Mouse (Mus musculus): ENCODE results near the gene Khsrp. TPM values are rescaled to one million over a fixed set of nuclear protein-coding genes. Genes with fewer than 3 reads are reported as not detected.

Gene Khsrp
- polyA plus RNA-seq (2015; fragmentation: Nextera tagmentation; extraction: Ambion mirVana) = 20.2 and 25.9 TPM in 2 replicates

GRCm38 (mm10) chr17:57030931-57031660 is at the start of gene Khsrp:
TSS of gene Khsrp (minus strand) at chr17:57031522.

GRCm38 (mm10) chr17:57078336-57078735 is 47.0 kb upstream of the Khsrp start, which contains the start of gene Dennd1c:
TSS of gene Dennd1c (minus strand) at chr17:57078514.

GRCm38 (mm10) chr17:57059486-57059977 is 28.2 kb upstream of the Khsrp start, which contains the start of gene Slc25a23:
TSS of gene Slc25a23 (minus strand) at chr17:57059863.

GRCm38 (mm10) chr17:57058891-57059485 is 27.7 kb upstream of the Khsrp start, which contains the start of gene Crb3:
TSS of gene Crb3 (plus strand) at chr17:57059105.

GRCm38 (mm10) chr17:57041554-57041953 is 10.2 kb upstream of the Khsrp start, which contains the start of gene Slc25a41:
TSS of gene Slc25a41 (minus strand) at chr17:57041654.

GRCm38 (mm10) chr17:57011236-57012141 is 19.8 kb downstream of the Khsrp start, which contains the start of the genes Gtf2f1 and Gm17949:
TSS of gene Gtf2f1 (minus strand) at chr17:57011288.
TSS of gene Gm17949 (plus strand) at chr17:57011469.

GRCm38 (mm10) chr17:56999968-57000609 is 31.2 kb downstream of the Khsrp start, which contains the start of gene Pspn:
TSS of gene Pspn (minus strand) at chr17:57000018.

GRCm38 (mm10) chr17:56997029-56997667 is 34.2 kb downstream of the Khsrp start, which contains the start of gene Alkbh7:
TSS of gene Alkbh7 (plus strand) at chr17:56997339.

GRCm38 (mm10) chr17:56990115-56990746 is 41.1 kb downstream of the Khsrp start, which contains the start of gene Clpp:
TSS of gene Clpp (plus strand) at chr17:56990305.

GRCm38 (mm10) chr17:56982013-56982412 is 49.3 kb downstream of the Khsrp start, which contains the start of gene Acer1:
TSS of gene Acer1 (minus strand) at chr17:56982126.

Other genes starting within 250 kb of the Khsrp start
- 2.0 and 3.3 TPM in 2 replicates for gene Rfx2, start 200.5 kb downstream of the Khsrp start, polyA plus RNA-seq (2015; fragmentation: Nextera tagmentation; extraction: Ambion mirVana)
- gene Acsbg2, start 157.1 kb downstream of the Khsrp start, polyA plus RNA-seq (2015; fragmentation: Nextera tagmentation; extraction: Ambion mirVana) = not detected in 2 replicates
- gene 1700061G19Rik, start 156.0 kb downstream of the Khsrp start, polyA plus RNA-seq (2015; fragmentation: Nextera tagmentation; extraction: Ambion mirVana) = 0.19 and 0.26 TPM in 2 replicates
- 13.6 and 14.1 TPM in 2 replicates for gene Mllt1, start 96.1 kb downstream of the Khsrp start, polyA plus RNA-seq (2015; fragmentation: Nextera tagmentation; extraction: Ambion mirVana)
- gene Acer1, start 49.4 kb downstream of the Khsrp start, polyA plus RNA-seq (2015; fragmentation: Nextera tagmentation; extraction: Ambion mirVana) = not detected in 2 replicates
- gene Clpp, start 41.2 kb downstream of the Khsrp start, polyA plus RNA-seq (2015; fragmentation: Nextera tagmentation; extraction: Ambion mirVana) = 117 and 163 TPM in 2 replicates
- 112 TPM in 2 replicates for gene Alkbh7, start 34.2 kb downstream of the Khsrp start, polyA plus RNA-seq (2015; fragmentation: Nextera tagmentation; extraction: Ambion mirVana)
- gene Pspn, start 31.5 kb downstream of the Khsrp start, polyA plus RNA-seq (2015; fragmentation: Nextera tagmentation; extraction: Ambion mirVana) = 4.4 and 7.9 TPM in 2 replicates
- 29.7 and 47.9 TPM in 2 replicates for gene Gtf2f1, start 20.2 kb downstream of the Khsrp start, polyA plus RNA-seq (2015; fragmentation: Nextera tagmentation; extraction: Ambion mirVana)
- 0.35 and 0.37 TPM in 2 replicates for gene Gm17949, start 20.1 kb downstream of the Khsrp start, polyA plus RNA-seq (2015; fragmentation: Nextera tagmentation; extraction: Ambion mirVana)
- not detected in 2 replicates for gene Slc25a41, start 10.1 kb upstream of the Khsrp start, polyA plus RNA-seq (2015; fragmentation: Nextera tagmentation; extraction: Ambion mirVana)
- gene Crb3, start 27.6 kb upstream of the Khsrp start, polyA plus RNA-seq (2015; fragmentation: Nextera tagmentation; extraction: Ambion mirVana) = 2.0 and 3.5 TPM in 2 replicates
- gene Slc25a23, start 28.3 kb upstream of the Khsrp start, polyA plus RNA-seq (2015; fragmentation: Nextera tagmentation; extraction: Ambion mirVana) = 12.5 and 14.0 TPM in 2 replicates
- 0.93 and 2.0 TPM in 2 replicates for gene Dennd1c, start 47.0 kb upstream of the Khsrp start, polyA plus RNA-seq (2015; fragmentation: Nextera tagmentation; extraction: Ambion mirVana)
- gene Tubb4a, start 56.3 kb upstream of the Khsrp start, polyA plus RNA-seq (2015; fragmentation: Nextera tagmentation; extraction: Ambion mirVana) = 28.5 and 110 TPM in 2 replicates
- 1.5 and 1.6 TPM in 2 replicates for gene Tnfsf9, start 73.8 kb upstream of the Khsrp start, polyA plus RNA-seq (2015; fragmentation: Nextera tagmentation; extraction: Ambion mirVana)
- not detected in 2 replicates for gene Cd70, start 118.3 kb upstream of the Khsrp start, polyA plus RNA-seq (2015; fragmentation: Nextera tagmentation; extraction: Ambion mirVana)
- gene Tnfsf14, start 162.7 kb upstream of the Khsrp start, polyA plus RNA-seq (2015; fragmentation: Nextera tagmentation; extraction: Ambion mirVana) = 0.14 and 0.28 TPM in 2 replicates
- gene C3, start 196.6 kb upstream of the Khsrp start, polyA plus RNA-seq (2015; fragmentation: Nextera tagmentation; extraction: Ambion mirVana) = 63.5 and 85.8 TPM in 2 replicates
- 45.8 and 74.8 TPM in 2 replicates for gene Gpr108, start 216.9 kb upstream of the Khsrp start, polyA plus RNA-seq (2015; fragmentation: Nextera tagmentation; extraction: Ambion mirVana)
- gene Trip10, start 217.9 kb upstream of the Khsrp start, polyA plus RNA-seq (2015; fragmentation: Nextera tagmentation; extraction: Ambion mirVana) = 28.6 and 35.5 TPM in 2 replicates
- 3.4 and 3.6 TPM in 2 replicates for gene Vav1, start 247.6 kb upstream of the Khsrp start, polyA plus RNA-seq (2015; fragmentation: Nextera tagmentation; extraction: Ambion mirVana)

Measured in adrenal gland, postnatal 0 days (tissue).